Mouse (Mus musculus) C2C12 (cell line): ENCODE data around the gene Fxr2. TPM values are rescaled to one million over a fixed set of nuclear protein-coding genes. Genes with fewer than 3 reads are reported as not detected.
"Not testable (repeated sequence)": the region's sequence is repeated elsewhere in the genome, so short reads cannot be mapped to it uniquely, and the experiment has no call there.

ENCODE experiments used
- H3K27me3 ChIP-seq: one replicate; pipeline ENCODE4 v1.6.1; 2011; ENCODE audit not compliant: control insufficient read depth, insufficient read depth, insufficient read length
- H3K36me3 ChIP-seq: one replicate; pipeline ENCODE4 v1.6.1; 2011; ENCODE audit not compliant: control insufficient read depth, insufficient read depth
- H3K4me3 ChIP-seq: one replicate; pipeline ENCODE4 v1.5.1; 2011; ENCODE audit warnings: mild to moderate bottlenecking, control low read depth; ENCODE audit not compliant: poor library complexity, insufficient read depth, severe bottlenecking
- H3K79me2 ChIP-seq: one replicate; pipeline ENCODE4 v1.6.1; 2011; ENCODE audit not compliant: control insufficient read depth, insufficient read depth
- H3K79me3 ChIP-seq: one replicate; pipeline ENCODE4 v1.6.1; 2011; ENCODE audit warnings: low read depth, control low read depth
- H3ac ChIP-seq: one replicate; pipeline ENCODE3; 2011; ENCODE audit warnings: low read depth; ENCODE audit not compliant: control insufficient read depth, insufficient read length
- CEBPB ChIP-seq: IDR thresholded peaks from one replicate; pipeline ENCODE4 v1.6.1; 2011; ENCODE audit warnings: low read depth, mild to moderate bottlenecking, control low read depth, moderate library complexity
- CTCF ChIP-seq: IDR thresholded peaks from one replicate; pipeline ENCODE4 v1.5.1; 2011; ENCODE audit not compliant: control insufficient read depth, insufficient read depth, insufficient read length
- FOSL1 ChIP-seq: IDR thresholded peaks from one replicate; pipeline ENCODE4 v1.8.0; 2011; ENCODE audit warnings: mild to moderate bottlenecking, low read length; ENCODE audit not compliant: poor library complexity, insufficient read depth, severe bottlenecking
- MAX ChIP-seq: IDR thresholded peaks from one replicate; pipeline ENCODE4 v1.6.1; 2011; ENCODE audit warnings: mild to moderate bottlenecking, control low read depth
- MYOD1 ChIP-seq: IDR thresholded peaks from one replicate; pipeline ENCODE4 v1.6.1; 2011; ENCODE audit warnings: low read depth; ENCODE audit not compliant: control insufficient read depth, insufficient read length
- MYOG ChIP-seq: IDR thresholded peaks from one replicate; pipeline ENCODE4 v1.6.1; 2011; ENCODE audit not compliant: control insufficient read depth, insufficient read length; ENCODE audit errors: extremely low read depth
- USF1 ChIP-seq: IDR thresholded peaks from one replicate; pipeline ENCODE4 v1.6.1; 2011; ENCODE audit warnings: low read depth, mild to moderate bottlenecking, control low read depth, moderate library complexity
- polyA plus RNA-seq: library from polyadenylated mRNA; unstranded; fragments of >200 nt; fragmentation: generic; extraction: Trizol; gene quantifications from one replicate; pipeline ENCODE4 v1.2.1, GENCODE M21; 2012; ENCODE audit warnings: missing spikeins

Fxr2 gene
- polyA plus RNA-seq, 1 experiment = 96.0 TPM

DNA sequence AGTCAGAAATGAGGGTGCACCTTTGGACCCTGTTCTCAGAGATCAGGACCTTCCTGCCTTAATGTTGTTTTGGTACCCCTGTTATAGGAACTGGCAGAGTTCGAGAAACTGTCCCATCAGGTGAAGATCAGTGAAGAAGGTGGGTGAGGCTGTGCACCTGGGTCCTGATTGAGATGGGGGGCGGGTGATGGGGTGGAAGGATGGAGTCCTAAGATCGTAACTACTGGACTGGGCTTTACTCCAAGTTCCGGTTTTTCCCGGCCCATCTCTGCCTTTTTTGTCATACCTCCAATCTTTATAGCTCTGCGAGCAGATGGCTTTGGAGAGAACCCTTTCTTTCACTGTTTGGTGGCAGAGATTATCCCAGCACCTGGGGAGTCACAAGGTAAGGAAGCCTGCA is 10.4 kb upstream of the Fxr2 start:
- H3K79me3 ChIP-seq = no peaks in the 10 kb centered on the region
- H3K4me3 ChIP-seq = peak overlapping the region; percentile 44
- H3ac ChIP-seq = peak overlapping the region; percentile 46
- no peaks in the 10 kb centered on the region for H3K79me2 ChIP-seq
- no peaks in the 10 kb centered on the region for H3K36me3 ChIP-seq
- H3K27me3 ChIP-seq = peaks cover 3% of the 10 kb centered on the region
- no peak for TF ChIP-seq MAX
- TF ChIP-seq MYOG = no peak
- no peak for TF ChIP-seq CTCF
- no peak for TF ChIP-seq MYOD1
- no peak for TF ChIP-seq USF1
- TF ChIP-seq FOSL1 = no peak
- TF ChIP-seq CEBPB = no peak

DNA sequence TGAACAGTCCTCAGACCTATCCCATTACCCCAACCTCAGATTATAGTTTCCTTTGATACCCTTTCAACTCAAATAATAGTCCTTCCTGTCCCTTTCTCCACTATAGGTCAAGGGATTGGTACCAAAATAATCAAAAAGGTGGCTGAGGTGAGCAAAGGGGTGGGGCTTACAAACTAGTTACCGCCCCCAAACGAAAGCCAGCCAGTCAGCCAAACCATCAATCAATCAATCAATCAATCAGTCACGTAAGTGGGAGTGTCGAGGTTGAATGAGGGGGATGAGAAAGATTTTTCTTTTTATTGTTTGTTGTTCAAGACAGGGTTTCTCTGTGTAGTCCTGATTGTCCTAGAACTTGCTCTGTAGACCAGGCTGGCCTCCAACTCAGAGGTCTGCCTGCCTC is 9.8 kb upstream of the Fxr2 start:
- Histone ChIP-seq H3ac (no peak overlapping the region), H3K79me2 (no peaks in the 10 kb centered on the region), H3K36me3 (no peaks in the 10 kb centered on the region), H3K27me3 (no peaks in the 10 kb centered on the region), H3K4me3 (no peak overlapping the region), H3K79me3 (no peaks in the 10 kb centered on the region)
- TF ChIP-seq MAX (no peak), CTCF (no peak), MYOD1 (no peak), USF1 (no peak), MYOG (no peak), FOSL1 (no peak), CEBPB (no peak)

DNA sequence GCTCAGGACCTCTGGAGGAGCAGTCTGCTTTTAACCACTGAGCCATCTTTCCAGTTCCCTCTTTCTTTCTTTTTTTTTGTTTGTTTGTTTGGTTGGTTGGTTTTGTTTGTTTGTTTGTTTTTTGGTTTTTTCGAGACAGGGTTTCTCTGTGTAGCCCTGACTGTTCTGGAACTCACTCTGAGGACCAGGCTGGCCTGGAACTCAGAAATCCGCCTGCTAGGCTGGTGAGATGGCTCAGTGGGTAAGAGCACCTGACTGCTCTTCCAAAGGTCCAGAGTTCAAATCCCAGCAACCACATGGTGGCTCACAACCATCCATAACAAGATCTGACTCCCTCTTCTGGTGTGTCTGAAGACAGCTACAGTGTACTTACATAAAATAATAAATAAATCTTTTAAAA is 8.5 kb upstream of the Fxr2 start:
- H3ac ChIP-seq, H3K4me3 ChIP-seq, H3K36me3 ChIP-seq, H3K79me2 ChIP-seq, H3K79me3 ChIP-seq, H3K27me3 ChIP-seq: not testable (repeated sequence)

DNA sequence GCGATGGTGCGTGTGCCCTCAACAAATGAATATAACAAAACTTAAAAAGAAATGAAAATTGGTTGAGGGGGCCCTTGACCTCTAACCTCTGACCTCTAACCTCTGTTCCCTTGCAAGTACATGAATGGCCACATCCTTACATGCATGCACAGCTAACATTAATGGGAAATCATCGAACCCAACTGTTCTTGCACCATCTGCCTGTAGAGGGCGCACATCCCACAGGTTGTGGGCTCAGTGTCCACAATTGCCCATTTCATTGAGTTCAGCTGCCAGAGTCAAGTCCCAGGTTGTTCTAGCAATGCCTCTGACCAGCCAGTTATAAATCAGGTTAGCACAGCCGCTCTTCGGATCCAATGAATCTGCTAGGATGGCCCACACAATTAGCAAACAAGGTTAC is 4.5 kb upstream of the Fxr2 start:
- H3K79me3 ChIP-seq = peaks cover under 1% of the 10 kb centered on the region
- peaks cover 4% of the 10 kb centered on the region for H3K79me2 ChIP-seq
- no peaks in the 10 kb centered on the region for H3K27me3 ChIP-seq
- no peak overlapping the region for H3ac ChIP-seq
- TF ChIP-seq CTCF (peak; percentile 88), CEBPB (no peak)
- H3K4me3 ChIP-seq = no peak overlapping the region
- no peaks in the 10 kb centered on the region for H3K36me3 ChIP-seq

DNA sequence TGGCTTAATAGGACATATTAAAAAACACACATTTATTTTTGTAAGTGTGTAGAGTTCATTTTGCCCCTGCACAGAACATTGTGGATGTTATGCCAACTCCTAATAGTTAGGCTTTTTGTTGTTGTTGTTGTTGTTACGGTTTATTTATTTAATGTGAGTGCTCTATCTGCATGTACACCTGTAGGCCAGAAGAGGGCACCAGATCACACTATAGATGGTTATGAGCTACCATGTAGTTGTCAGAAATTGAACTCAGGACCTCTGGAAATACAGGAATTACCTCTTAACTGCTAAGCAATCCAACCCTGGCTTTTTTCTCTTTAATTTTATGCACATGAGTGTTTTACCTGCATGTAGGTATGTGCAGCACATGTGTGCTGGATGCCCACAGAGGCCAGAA is 3.0 kb upstream of the Fxr2 start:
- no peak for TF ChIP-seq FOSL1
- no peak for TF ChIP-seq MYOD1
- no peak for TF ChIP-seq MYOG
- TF ChIP-seq CTCF = no peak
- TF ChIP-seq USF1 = no peak
- Histone ChIP-seq H3ac (no peak overlapping the region), H3K27me3 (no peaks in the 10 kb centered on the region), H3K79me2 (peaks cover 19% of the 10 kb centered on the region), H3K36me3 (peaks cover 3% of the 10 kb centered on the region), H3K79me3 (peaks cover 14% of the 10 kb centered on the region), H3K4me3 (no peak overlapping the region)

DNA sequence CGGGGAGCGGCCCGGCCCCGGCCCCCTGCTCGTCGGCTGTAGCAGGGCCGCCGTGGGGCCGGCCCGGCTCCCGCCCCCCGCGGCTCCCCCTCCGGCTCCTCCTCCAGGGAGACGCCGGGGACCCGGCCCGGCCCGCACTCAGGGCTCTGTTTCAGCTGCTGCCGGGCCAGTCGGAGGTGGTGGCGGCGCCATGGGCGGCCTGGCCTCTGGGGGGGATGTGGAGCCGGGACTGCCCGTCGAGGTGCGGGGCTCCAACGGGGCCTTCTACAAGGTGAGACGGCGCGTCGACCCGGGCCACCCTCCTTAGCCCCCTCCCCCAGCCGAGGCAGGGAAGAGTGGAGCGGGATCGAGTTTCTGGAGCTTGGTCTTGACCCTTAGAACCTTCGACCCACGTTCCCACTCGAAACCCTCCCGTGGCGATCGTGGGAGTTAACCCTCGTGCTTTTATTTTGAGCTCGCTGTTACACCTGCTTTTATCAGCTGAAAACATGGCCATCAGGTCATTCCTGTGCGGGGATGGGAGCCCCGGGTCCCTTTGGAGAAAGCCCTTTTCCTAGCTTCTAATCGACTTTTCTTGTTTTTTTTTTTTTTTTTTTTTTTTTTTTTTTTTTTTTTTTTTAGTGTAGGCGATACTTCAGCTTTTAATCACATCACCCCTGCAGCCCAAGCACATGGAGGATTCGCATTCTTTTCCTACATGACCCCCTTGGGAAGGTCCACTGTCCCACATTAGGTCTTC is 507 bp downstream of the Fxr2 start:
- H3K36me3 ChIP-seq = peaks cover 18% of the 10 kb centered on the region
- H3K79me3 ChIP-seq = peaks cover 38% of the 10 kb centered on the region
- peak overlapping the region; percentile 97 for H3ac ChIP-seq
- H3K4me3 ChIP-seq = peak overlapping the region; percentile 84
- H3K27me3 ChIP-seq = no peaks in the 10 kb centered on the region
- H3K79me2 ChIP-seq = peaks cover 54% of the 10 kb centered on the region
- TF ChIP-seq MAX = no peak
- no peak for TF ChIP-seq CEBPB
- no peak for TF ChIP-seq FOSL1
- no peak for TF ChIP-seq USF1
- TF ChIP-seq MYOD1 = no peak
- TF ChIP-seq CTCF = no peak
